Mouse (Mus musculus) midbrain, embryonic 12.5 days (tissue): ENCODE measurements around the gene Tmem108. TPM values are rescaled to one million over a fixed set of nuclear protein-coding genes. Genes with fewer than 3 reads are reported as not detected.
A peak's percentile ranks its signal among the peaks of the same experiment; 100 is the strongest.

ENCODE experiments used
- ATAC-seq: fragments of 200-750 bp; cut with Nextera tagmentation; 2 replicates; pipeline ENCODE4 v1.8.0; 2017; ENCODE audit warnings: low read depth, moderate TSS enrichment, moderate library complexity; ENCODE audit not compliant: low FRiP score
- H3K27ac ChIP-seq: fragments of 300-500 bp; sonication (generic); replicated peaks from 2 replicates; pipeline ENCODE4 v1.5.1; 2016; ENCODE audit warnings: mild to moderate bottlenecking
- H3K27me3 ChIP-seq: fragments of 300-500 bp; sonication (generic); 2 replicates; pipeline ENCODE4 v1.6.1; 2016; ENCODE audit warnings: mild to moderate bottlenecking
- H3K36me3 ChIP-seq: fragments of 300-500 bp; sonication (generic); 2 replicates; pipeline ENCODE4 v1.6.1; 2016
- H3K4me1 ChIP-seq: fragments of 300-500 bp; sonication (generic); 2 replicates; pipeline ENCODE4 v1.6.1; 2016
- H3K4me2 ChIP-seq: fragments of 300-500 bp; sonication (generic); replicated peaks from 2 replicates; pipeline ENCODE4 v1.6.1; 2016; ENCODE audit warnings: mild to moderate bottlenecking, moderate library complexity
- H3K4me3 ChIP-seq: fragments of 300-500 bp; sonication (generic); 2 replicates; pipeline ENCODE4 v1.5.1; 2016; ENCODE audit warnings: mild to moderate bottlenecking
- H3K9ac ChIP-seq: fragments of 300-500 bp; sonication (generic); replicated peaks from 2 replicates; pipeline ENCODE4 v1.6.1; 2016; ENCODE audit warnings: mild to moderate bottlenecking, moderate library complexity
- H3K9me3 ChIP-seq: fragments of 300-500 bp; sonication (generic); 2 replicates; pipeline ENCODE4 v1.6.1; 2016; ENCODE audit warnings: mild to moderate bottlenecking
- WGBS: fragments of 180-500 bp; shearing (Covaris S2); methylation state at CpG from one replicate; pipeline ENCODE4 v1.1.7; 2016; 5-methylcytosine and 5-hydroxymethylcytosine counted together
- polyA plus RNA-seq: library from polyadenylated mRNA; unstranded; fragments of >200 nt; fragmentation: Nextera tagmentation; extraction: Ambion mirVana; gene quantifications from 2 replicates; pipeline ENCODE4 v1.2.1, GENCODE M21; 2016

Gene Tmem108
- polyA plus RNA-seq, 1 experiment from 2014 or later = 14.0 TPM

DNA sequence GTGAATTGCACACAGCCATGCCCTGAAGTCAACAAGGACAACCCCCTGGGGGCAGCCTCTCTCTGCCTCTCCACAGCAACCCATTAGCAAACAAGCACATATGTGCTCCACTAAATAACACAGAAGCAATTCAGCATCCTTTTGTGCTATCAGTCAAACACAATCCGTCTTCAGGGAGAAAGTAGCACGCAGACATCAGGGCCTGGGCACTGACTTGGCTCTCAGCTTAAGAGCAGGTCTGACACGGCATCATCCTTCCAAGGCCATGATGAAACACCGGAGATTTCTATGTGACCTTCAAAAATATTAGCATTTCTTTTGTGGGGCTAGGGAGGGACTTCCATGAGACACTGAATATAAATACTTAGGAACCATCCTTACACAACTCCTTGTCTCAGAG is 60.2 kb downstream of the Tmem108 start:
- no peak for ATAC-seq
- H3K9me3 ChIP-seq = no peaks in the 10 kb centered on the region
- H3K9ac ChIP-seq = no peak overlapping the region
- H3K4me3 ChIP-seq = no peak overlapping the region
- 76% methylated on average over 4 of the region's 4 CpGs for WGBS
- H3K27ac ChIP-seq = no peak overlapping the region
- H3K27me3 ChIP-seq = no peaks in the 10 kb centered on the region
- H3K4me2 ChIP-seq = no peak overlapping the region
- no peaks in the 10 kb centered on the region for H3K36me3 ChIP-seq
- peaks cover 11% of the 10 kb centered on the region for H3K4me1 ChIP-seq

DNA sequence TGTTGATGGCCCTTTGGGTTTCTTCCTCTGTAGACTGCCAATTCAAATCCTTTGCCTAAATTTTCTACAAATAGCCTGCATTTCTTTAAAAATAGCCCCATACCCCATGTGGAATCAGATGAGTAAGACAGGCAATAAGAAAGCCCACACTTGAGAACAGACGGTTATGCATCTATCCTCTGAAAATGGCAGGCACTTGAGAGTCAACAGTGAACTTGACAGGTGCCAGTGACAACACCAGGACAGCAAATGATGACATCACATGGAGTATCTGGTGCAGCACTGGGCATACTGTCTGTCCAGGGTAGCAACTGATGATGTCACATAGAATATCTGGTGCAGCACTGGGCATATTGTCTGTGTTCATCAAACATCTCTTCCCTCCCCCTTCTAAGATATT is 61.4 kb downstream of the Tmem108 start:
- Histone ChIP-seq H3K36me3 (no peaks in the 10 kb centered on the region), H3K27ac (no peak overlapping the region), H3K4me1 (peaks cover 11% of the 10 kb centered on the region), H3K27me3 (no peaks in the 10 kb centered on the region), H3K9me3 (no peaks in the 10 kb centered on the region), H3K4me3 (no peak overlapping the region), H3K9ac (no peak overlapping the region), H3K4me2 (no peak overlapping the region)
- no peak for ATAC-seq
- 90% methylated on average over 1 of the region's 1 CpGs for WGBS

DNA sequence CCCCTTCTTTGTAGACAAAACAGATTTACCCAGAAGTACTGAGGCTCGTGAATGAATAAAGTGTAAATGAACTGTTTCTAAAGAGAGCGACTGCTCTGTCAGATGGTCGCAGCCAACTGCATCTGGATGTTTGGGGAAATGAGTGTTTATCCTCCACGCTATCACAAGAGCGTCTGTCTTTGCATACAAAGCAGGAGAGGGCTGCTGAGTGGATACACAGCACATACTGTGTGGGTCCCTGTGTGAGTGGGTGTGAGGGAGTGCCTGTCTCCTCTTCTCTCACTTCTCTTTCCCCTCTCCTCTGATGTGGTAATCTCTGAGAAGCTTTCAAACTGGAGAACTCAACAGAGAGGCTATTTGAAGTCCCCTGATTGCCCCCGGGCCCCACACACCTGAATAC is 64.7 kb downstream of the Tmem108 start:
- Histone ChIP-seq H3K27me3 (no peaks in the 10 kb centered on the region), H3K4me1 (peaks cover 11% of the 10 kb centered on the region), H3K4me3 (no peak overlapping the region), H3K9me3 (no peaks in the 10 kb centered on the region), H3K27ac (no peak overlapping the region), H3K4me2 (no peak overlapping the region), H3K9ac (no peak overlapping the region), H3K36me3 (no peaks in the 10 kb centered on the region)
- ATAC-seq = no peak
- WGBS = 82% methylated on average over 6 of the region's 6 CpGs

DNA sequence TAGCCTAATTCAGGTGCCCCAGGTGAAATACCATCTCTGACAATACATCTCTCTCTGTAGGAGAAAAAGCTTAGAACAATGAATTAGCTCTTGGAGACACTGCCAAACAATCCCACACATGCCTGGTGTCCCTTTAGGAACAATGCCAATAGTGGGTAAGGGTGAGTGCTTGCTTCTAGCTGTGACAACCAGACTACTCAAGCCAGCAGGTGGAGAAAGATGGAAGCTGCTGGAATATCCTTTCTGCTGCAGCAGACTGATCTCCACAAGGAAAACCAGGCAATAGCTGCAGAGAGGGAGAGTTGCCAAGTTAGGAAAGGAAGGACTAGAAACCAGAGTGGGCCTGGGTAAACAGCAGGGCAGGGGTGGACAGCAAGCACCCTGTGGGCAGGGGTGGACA is 67.8 kb downstream of the Tmem108 start:
- H3K9ac ChIP-seq = no peak overlapping the region
- no peak overlapping the region for H3K27ac ChIP-seq
- H3K4me1 ChIP-seq = peaks cover 6% of the 10 kb centered on the region
- no peak for ATAC-seq
- H3K4me3 ChIP-seq = no peak overlapping the region
- H3K36me3 ChIP-seq = no peaks in the 10 kb centered on the region
- no peaks in the 10 kb centered on the region for H3K27me3 ChIP-seq
- no peak overlapping the region for H3K4me2 ChIP-seq
- H3K9me3 ChIP-seq = no peaks in the 10 kb centered on the region

DNA sequence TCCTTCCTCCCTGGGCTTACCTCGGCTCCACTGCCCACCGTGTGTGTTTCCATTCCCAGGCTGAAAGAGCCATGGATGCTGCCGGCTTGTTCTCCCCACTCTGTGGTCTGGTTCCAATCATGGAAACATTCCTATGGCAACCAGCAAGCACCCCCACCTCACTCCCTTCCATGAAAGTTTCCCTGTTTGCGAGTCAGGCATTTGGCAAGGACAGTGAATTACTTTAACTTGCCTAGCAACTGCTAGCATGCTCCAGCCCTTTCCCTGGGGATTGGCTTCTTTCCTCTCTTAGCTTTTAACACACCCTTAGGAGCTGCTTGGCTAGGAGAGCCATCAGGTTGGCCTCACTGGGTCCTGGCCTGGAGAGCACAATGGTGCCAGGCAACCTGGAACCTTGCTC is 68.9 kb downstream of the Tmem108 start:
- H3K4me1 ChIP-seq = peaks cover 8% of the 10 kb centered on the region
- no peak overlapping the region for H3K27ac ChIP-seq
- H3K36me3 ChIP-seq = no peaks in the 10 kb centered on the region
- H3K9me3 ChIP-seq = no peaks in the 10 kb centered on the region
- ATAC-seq = no peak
- 72% methylated on average over 4 of the region's 4 CpGs for WGBS
- no peaks in the 10 kb centered on the region for H3K27me3 ChIP-seq
- no peak overlapping the region for H3K4me2 ChIP-seq
- no peak overlapping the region for H3K9ac ChIP-seq
- H3K4me3 ChIP-seq = no peak overlapping the region

DNA sequence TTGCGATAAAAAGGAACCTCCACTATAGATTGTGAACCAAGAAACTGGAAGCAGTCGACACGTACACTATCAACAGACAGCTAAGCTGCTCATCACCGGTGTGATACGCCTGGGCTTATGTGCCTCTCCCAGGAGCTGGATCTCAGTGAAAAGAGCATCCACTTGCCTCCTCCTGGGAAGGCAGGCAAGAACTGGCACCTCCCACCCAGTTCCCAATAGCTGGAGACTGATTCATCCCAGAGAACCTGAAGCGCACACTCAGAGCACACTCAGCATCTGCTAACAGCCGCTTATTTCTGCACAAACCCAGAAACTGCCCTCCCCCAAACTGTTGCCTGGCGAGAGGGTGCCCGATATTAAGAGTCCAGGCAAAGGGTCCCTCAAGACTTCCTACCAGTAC is 69.8 kb downstream of the Tmem108 start:
- Histone ChIP-seq H3K27ac (no peak overlapping the region), H3K27me3 (no peaks in the 10 kb centered on the region), H3K36me3 (no peaks in the 10 kb centered on the region), H3K4me2 (no peak overlapping the region), H3K4me3 (no peak overlapping the region), H3K9me3 (no peaks in the 10 kb centered on the region), H3K4me1 (peaks cover 13% of the 10 kb centered on the region), H3K9ac (no peak overlapping the region)
- ATAC-seq = no peak
- 93% methylated on average over 9 of the region's 9 CpGs for WGBS

DNA sequence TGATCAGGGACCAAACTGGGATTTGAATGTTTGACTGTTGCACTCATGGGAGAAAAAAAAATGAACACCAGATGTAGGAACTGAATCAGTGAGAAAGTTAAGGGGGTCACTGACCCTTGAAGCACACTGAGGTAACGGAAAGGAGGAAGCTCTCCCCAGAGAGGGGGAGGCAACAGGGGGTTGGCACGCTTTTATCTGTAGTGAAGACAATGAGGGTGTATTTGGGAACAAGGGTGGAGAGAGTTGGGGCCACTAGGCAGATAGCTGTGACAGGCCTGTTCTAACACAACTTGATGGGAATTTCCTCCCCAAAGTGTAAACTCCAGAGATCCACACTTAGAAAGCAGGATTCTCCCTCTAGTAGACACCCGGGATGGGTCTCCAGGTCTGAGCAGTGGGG is 71.2 kb downstream of the Tmem108 start:
- Histone ChIP-seq H3K4me1 (peaks cover 16% of the 10 kb centered on the region), H3K4me3 (no peak overlapping the region), H3K36me3 (no peaks in the 10 kb centered on the region), H3K27ac (no peak overlapping the region), H3K9ac (no peak overlapping the region), H3K27me3 (no peaks in the 10 kb centered on the region), H3K4me2 (no peak overlapping the region), H3K9me3 (no peaks in the 10 kb centered on the region)
- WGBS = 64% methylated on average over 3 of the region's 3 CpGs
- no peak for ATAC-seq

DNA sequence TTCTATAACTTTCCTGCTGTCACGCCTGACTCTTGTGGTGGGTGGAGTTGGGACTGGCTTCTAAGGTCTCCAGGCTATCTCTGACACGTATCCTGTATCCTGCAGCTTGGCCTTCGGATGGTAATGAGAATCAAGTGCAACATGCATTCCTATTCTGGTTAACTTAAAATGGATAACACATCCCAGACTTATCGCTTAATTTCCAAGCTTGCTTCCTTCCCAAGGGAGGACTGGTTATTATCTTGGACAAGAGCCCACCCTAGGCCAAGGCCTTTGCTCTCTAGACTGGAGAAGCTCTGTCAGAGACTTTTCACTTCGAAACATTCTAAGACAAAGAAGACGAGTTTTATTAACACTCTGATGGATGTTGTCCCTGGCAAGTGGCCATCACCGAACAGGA is 71.9 kb downstream of the Tmem108 start:
- Histone ChIP-seq H3K9ac (no peak overlapping the region), H3K9me3 (no peaks in the 10 kb centered on the region), H3K4me3 (no peak overlapping the region), H3K4me1 (peaks cover 16% of the 10 kb centered on the region), H3K27me3 (no peaks in the 10 kb centered on the region), H3K27ac (no peak overlapping the region), H3K4me2 (no peak overlapping the region), H3K36me3 (no peaks in the 10 kb centered on the region)
- no peak for ATAC-seq
- WGBS = 86% methylated on average over 7 of the region's 7 CpGs

DNA sequence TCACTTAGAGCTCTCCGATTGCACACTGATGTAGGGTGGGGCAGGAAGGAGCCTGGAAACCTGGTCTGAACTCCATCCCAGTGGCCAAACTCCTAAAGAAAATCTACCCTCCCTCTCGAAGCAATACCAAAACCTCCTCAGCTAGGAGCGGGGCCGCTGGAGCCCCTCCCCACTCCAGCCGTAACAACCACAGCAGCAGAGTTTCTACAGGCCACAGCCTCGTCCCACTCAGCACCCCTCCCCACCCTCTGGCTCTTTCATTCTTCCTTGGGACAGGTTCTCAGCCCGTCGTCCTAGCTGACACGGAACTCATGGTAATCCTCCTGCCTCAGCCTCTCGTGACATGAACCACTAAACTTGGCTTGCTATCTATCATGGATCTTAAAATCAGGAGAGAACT is 72.6 kb downstream of the Tmem108 start:
- no peak overlapping the region for H3K4me3 ChIP-seq
- H3K27me3 ChIP-seq = no peaks in the 10 kb centered on the region
- WGBS = 85% methylated on average over 10 of the region's 10 CpGs
- peaks cover 16% of the 10 kb centered on the region for H3K4me1 ChIP-seq
- H3K9ac ChIP-seq = no peak overlapping the region
- no peaks in the 10 kb centered on the region for H3K36me3 ChIP-seq
- no peak overlapping the region for H3K27ac ChIP-seq
- ATAC-seq = no peak
- H3K4me2 ChIP-seq = no peak overlapping the region
- H3K9me3 ChIP-seq = no peaks in the 10 kb centered on the region

DNA sequence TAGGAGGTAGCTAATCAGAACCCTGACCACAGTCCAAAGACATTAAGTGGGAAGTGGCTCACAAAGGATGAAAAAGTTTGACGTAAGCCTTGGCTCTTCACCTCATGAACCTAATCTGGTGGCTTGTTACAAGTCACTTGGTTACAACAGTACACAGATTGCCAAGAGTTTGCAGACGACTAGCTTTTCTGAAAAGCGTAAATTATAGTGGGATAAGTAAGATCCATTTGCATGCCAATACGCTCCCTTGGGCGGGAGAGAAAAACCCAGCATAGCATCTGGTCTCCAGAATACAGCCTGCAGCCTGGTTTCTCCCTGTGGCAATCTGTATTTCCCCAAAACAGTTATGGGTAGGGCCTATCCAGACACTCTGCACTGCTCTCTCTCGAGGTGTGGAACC is 74.5 kb downstream of the Tmem108 start:
- Histone ChIP-seq H3K4me1 (peaks cover 16% of the 10 kb centered on the region), H3K9me3 (no peaks in the 10 kb centered on the region), H3K36me3 (no peaks in the 10 kb centered on the region), H3K27ac (no peak overlapping the region), H3K27me3 (no peaks in the 10 kb centered on the region), H3K4me2 (no peak overlapping the region), H3K4me3 (no peak overlapping the region), H3K9ac (no peak overlapping the region)
- WGBS = 33% methylated on average over 6 of the region's 6 CpGs
- 0 out of 2 replicates have a peak, but pooled peaks have one; percentile 34 for ATAC-seq

DNA sequence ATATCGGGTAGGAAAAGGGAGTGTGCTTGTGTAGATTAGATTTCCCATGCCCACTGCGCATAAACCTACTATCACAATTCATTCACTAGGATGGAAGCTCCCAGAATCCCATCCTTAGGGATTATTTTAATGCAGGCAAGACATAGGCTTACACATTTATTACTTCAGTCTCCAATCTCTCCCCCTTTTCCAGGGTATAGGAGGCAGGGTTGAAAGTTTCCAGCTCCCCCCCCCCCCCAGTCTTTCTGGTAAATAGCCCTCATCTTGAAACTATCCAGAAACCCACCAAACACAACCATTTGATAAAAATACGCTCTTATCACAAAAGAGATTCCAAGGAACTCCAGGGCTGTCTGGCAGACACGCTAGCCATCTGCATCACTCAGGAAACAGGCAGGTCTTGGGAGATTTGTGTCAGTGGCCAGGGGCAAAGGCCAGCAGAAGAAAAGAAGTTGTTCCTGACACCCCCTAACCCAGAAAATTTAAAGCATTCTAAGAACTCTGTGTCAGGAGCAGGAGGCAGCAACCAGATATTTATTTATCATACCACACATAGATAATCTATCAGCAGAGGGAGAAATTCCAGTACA is 79.8 kb downstream of the Tmem108 start:
- H3K9ac ChIP-seq = no peak overlapping the region
- H3K4me1 ChIP-seq = peaks cover 17% of the 10 kb centered on the region
- no peak overlapping the region for H3K4me3 ChIP-seq
- 73% methylated on average over 4 of the region's 4 CpGs for WGBS
- no peaks in the 10 kb centered on the region for H3K36me3 ChIP-seq
- ATAC-seq = no peak
- no peak overlapping the region for H3K4me2 ChIP-seq
- H3K9me3 ChIP-seq = no peaks in the 10 kb centered on the region
- no peaks in the 10 kb centered on the region for H3K27me3 ChIP-seq
- no peak overlapping the region for H3K27ac ChIP-seq

DNA sequence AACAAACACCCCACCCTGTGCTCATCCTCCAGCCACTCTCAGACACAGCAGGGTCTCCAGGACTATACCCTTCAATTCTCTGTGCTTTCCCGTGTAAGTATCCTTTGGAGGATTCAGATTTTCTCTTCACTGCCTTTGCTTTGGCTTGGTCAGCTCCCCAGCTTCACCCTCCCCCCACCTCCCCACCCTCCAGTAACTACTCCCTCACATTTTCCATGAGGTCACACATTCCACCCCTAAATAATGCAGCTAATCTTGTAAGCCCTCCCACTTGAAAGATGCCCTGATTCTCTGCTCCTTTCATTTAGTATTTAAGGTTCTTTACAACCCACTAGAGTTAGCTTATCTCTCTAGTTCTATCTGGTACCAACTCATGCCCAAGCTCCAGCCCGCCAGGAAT is 82.4 kb downstream of the Tmem108 start:
- Histone ChIP-seq H3K4me1 (peaks cover 12% of the 10 kb centered on the region; the same call in 1 of the 2 replicates), H3K4me2 (no peak overlapping the region), H3K27me3 (no peaks in the 10 kb centered on the region), H3K9me3 (no peaks in the 10 kb centered on the region), H3K4me3 (no peak overlapping the region), H3K27ac (no peak overlapping the region), H3K36me3 (no peaks in the 10 kb centered on the region), H3K9ac (no peak overlapping the region)
- WGBS = 28% methylated on average over 2 of the region's 2 CpGs
- ATAC-seq = no peak

DNA sequence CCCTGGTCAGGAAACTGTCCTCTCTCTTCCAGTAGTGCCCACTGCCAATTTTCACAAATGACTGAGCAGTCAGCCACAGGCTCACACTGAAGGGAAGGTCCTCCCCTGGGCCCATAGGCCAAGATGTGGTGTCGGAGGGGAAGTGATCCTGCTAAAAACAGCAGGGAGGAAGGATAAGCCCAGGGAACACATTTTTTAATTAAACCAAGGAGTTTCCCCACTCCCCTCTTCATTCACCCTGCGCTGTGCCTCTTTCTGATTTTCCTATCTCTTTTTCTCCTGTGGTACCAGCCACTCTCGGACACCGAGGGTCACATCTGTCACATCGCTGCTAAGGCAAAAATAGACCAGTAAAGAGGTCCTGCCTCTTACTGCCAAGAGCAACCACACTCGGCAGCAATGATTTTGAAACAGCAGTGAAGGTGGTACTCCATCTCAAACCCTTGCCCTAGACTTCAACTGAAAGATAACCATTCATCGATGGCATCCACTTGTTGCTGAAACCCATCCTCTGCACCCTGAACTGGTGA is 83.0 kb downstream of the Tmem108 start:
- H3K4me2 ChIP-seq = no peak overlapping the region
- peaks cover 12% of the 10 kb centered on the region; the same call in 1 of the 2 replicates for H3K4me1 ChIP-seq
- no peak overlapping the region for H3K9ac ChIP-seq
- ATAC-seq = no peak
- H3K27me3 ChIP-seq = no peaks in the 10 kb centered on the region
- H3K9me3 ChIP-seq = no peaks in the 10 kb centered on the region
- H3K36me3 ChIP-seq = no peaks in the 10 kb centered on the region
- WGBS = 44% methylated on average over 7 of the region's 7 CpGs
- H3K4me3 ChIP-seq = no peak overlapping the region
- no peak overlapping the region for H3K27ac ChIP-seq
